In genomic region chr9:31032546-31032945, GRCm38 (mm10) we compare ENCODE assay signal across 13 mouse cellular contexts. TPM values are rescaled to one million over a fixed set of nuclear protein-coding genes. Genes with fewer than 3 reads are reported as not detected.
A peak's percentile ranks its signal among the peaks of the same experiment; 100 is the strongest.
DNase-seq lines count a peak whose midpoint lies in the region; ATAC-seq and TF ChIP-seq lines count a peak whose summit lies in the region.
"Had no signal": no experiment of that assay in that cellular context is flagged by ENCODE, and none has a peak within 500 bp of the region (broad histone marks: within the 10 kb centered on the region; RNA-seq: fewer than 3 reads in every experiment).

No protein-coding gene starts in this region.

- no peaks in the 10 kb centered on the region for H3K9me3 ChIP-seq in erythroblast, embryonic 14.5 days (ENCODE audit: control insufficient read depth, low read length)
- no peaks in the 10 kb centered on the region for H3K9me3 ChIP-seq in lung, embryonic 14.5 days (ENCODE audit: low read depth, low read length)
- no peaks in the 10 kb centered on the region for H3K9me3 ChIP-seq in lung, postnatal 0 days (ENCODE audit: low read length)
- H3K9me3 ChIP-seq in intestine, embryonic 16.5 days (ENCODE audit: control insufficient read depth, low read length): no peaks in the 10 kb centered on the region
- H3K9me3 ChIP-seq in neural tube, embryonic 14.5 days (ENCODE audit: control insufficient read depth, low read length): no peaks in the 10 kb centered on the region

- no peak for TF ChIP-seq CTCF in lung, embryonic 14.5 days (IDR thresholded peaks at IDR 0.05; ENCODE audit: low read depth)
- TF ChIP-seq CTCF in lung, postnatal 0 days (IDR thresholded peaks at IDR 0.05): no peak

- H3K27ac ChIP-seq in lung, embryonic 14.5 days (ENCODE audit: low read depth): no peak overlapping the region
- H3K27ac ChIP-seq in lung, postnatal 0 days (ENCODE audit: low read length): no peak overlapping the region
- H3K27ac ChIP-seq in intestine, embryonic 16.5 days (ENCODE audit: low read length): no peak overlapping the region
- H3K27ac ChIP-seq in neural tube, embryonic 14.5 days (ENCODE audit: low read depth, low read length): no peak overlapping the region

- intact Hi-C loops in left cerebral cortex, postnatal 4 days (cut with DNase I): loop anchor here (10.0 kb wide), 1 partner anchor 88 kb away; the partner anchor contains the start of gene Adamts8

- ATAC-seq in erythroblast, adult 5-6 weeks (replicated peaks; ENCODE audit: low FRiP score, poor library complexity, severe bottlenecking): no peak
- ATAC-seq in lung, embryonic 14.5 days (ENCODE audit: insufficient read depth): no peak
- no peak for ATAC-seq in lung, postnatal 0 days
- no peak for ATAC-seq in intestine, embryonic 16.5 days
- ATAC-seq in neural tube, embryonic 14.5 days (ENCODE audit: low read depth): no peak

- peak overlapping the region; percentile 83 for H3K4me3 ChIP-seq in erythroblast, embryonic 14.5 days (replicated peaks)
- H3K4me3 ChIP-seq in lung, embryonic 14.5 days (ENCODE audit: low read depth, low read length): no peak overlapping the region
- H3K4me3 ChIP-seq in lung, postnatal 0 days (ENCODE audit: low read depth, low read length): no peak overlapping the region
- H3K4me3 ChIP-seq in intestine, embryonic 16.5 days (ENCODE audit: low read length): no peak overlapping the region
- H3K4me3 ChIP-seq in neural tube, embryonic 14.5 days (ENCODE audit: low read depth, low read length): no peak overlapping the region

- no peak overlapping the region for H3K9ac ChIP-seq in lung, embryonic 14.5 days
- no peak overlapping the region for H3K9ac ChIP-seq in lung, postnatal 0 days (replicated peaks; ENCODE audit: low read depth)
- H3K9ac ChIP-seq in intestine, embryonic 16.5 days (ENCODE audit: low read depth, low read length): no peak overlapping the region
- no peak overlapping the region for H3K9ac ChIP-seq in neural tube, embryonic 14.5 days (replicated peaks; ENCODE audit: low read depth, low read length)

- DNase-seq in lung, embryonic 14.5 days: no peak
- no peak for DNase-seq in lung, postnatal 0 days (ENCODE audit: low spot score)
- DNase-seq in urinary bladder, postnatal 36 days (ENCODE audit: low spot score in 2 of 2): no peak
- no peak for DNase-seq in left cerebral cortex, postnatal 4 days
- DNase-seq: cerebellum, adult 8-10 months; gastrocnemius, postnatal 36 days; kidney, adult 11 months; lung, postnatal 14 days; thymus, postnatal 36 days had no signal

- H3K27me3 ChIP-seq in erythroblast, embryonic 14.5 days (ENCODE audit: control insufficient read depth): no peaks in the 10 kb centered on the region
- H3K27me3 ChIP-seq in lung, embryonic 14.5 days (ENCODE audit: insufficient read depth, low read length): no peaks in the 10 kb centered on the region
- no peaks in the 10 kb centered on the region for H3K27me3 ChIP-seq in lung, postnatal 0 days (replicated peaks; ENCODE audit: insufficient read depth, low read length)
- H3K27me3 ChIP-seq in intestine, embryonic 16.5 days (replicated peaks; ENCODE audit: control insufficient read depth, insufficient read depth, low read length): no peaks in the 10 kb centered on the region
- no peaks in the 10 kb centered on the region for H3K27me3 ChIP-seq in neural tube, embryonic 14.5 days (ENCODE audit: control insufficient read depth, insufficient read depth, low read length)

- no peak for TF ChIP-seq EP300 in lung, postnatal 0 days (IDR thresholded peaks at IDR 0.05)

- H3K4me2 ChIP-seq in lung, embryonic 14.5 days: peak overlapping the region; percentile 49
- no peak overlapping the region for H3K4me2 ChIP-seq in lung, postnatal 0 days (replicated peaks; ENCODE audit: low read depth, low read length)
- 0 out of 2 replicates have a peak overlapping the region, but pooled peaks have one; percentile 19 for H3K4me2 ChIP-seq in intestine, embryonic 16.5 days (ENCODE audit: low read depth, low read length)
- 0 out of 2 replicates have a peak overlapping the region, but pooled peaks have one; percentile 14 for H3K4me2 ChIP-seq in neural tube, embryonic 14.5 days (ENCODE audit: low read depth, low read length)

- peaks cover 36% of the 10 kb centered on the region for H3K36me3 ChIP-seq in erythroblast, embryonic 14.5 days (ENCODE audit: control insufficient read depth)
- H3K36me3 ChIP-seq in lung, embryonic 14.5 days (ENCODE audit: insufficient read depth): no peaks in the 10 kb centered on the region
- no peaks in the 10 kb centered on the region for H3K36me3 ChIP-seq in lung, postnatal 0 days (ENCODE audit: insufficient read depth, low read length)
- no peaks in the 10 kb centered on the region for H3K36me3 ChIP-seq in intestine, embryonic 16.5 days (ENCODE audit: control insufficient read depth, insufficient read depth, low read length)
- H3K36me3 ChIP-seq in neural tube, embryonic 14.5 days (ENCODE audit: control insufficient read depth, insufficient read depth, low read length): no peaks in the 10 kb centered on the region

- peaks cover 25% of the 10 kb centered on the region for H3K4me1 ChIP-seq in erythroblast, embryonic 14.5 days (ENCODE audit: control insufficient read depth)
- H3K4me1 ChIP-seq in lung, embryonic 14.5 days (ENCODE audit: insufficient read depth): peaks cover 5% of the 10 kb centered on the region; the same call in 1 of the 2 replicates
- no peaks in the 10 kb centered on the region; the same call in 1 of the 2 replicates for H3K4me1 ChIP-seq in lung, postnatal 0 days (ENCODE audit: insufficient read depth, low read depth, low read length)
- H3K4me1 ChIP-seq in intestine, embryonic 16.5 days (ENCODE audit: control insufficient read depth, insufficient read depth, low read length): peaks cover 12% of the 10 kb centered on the region
- H3K4me1 ChIP-seq in neural tube, embryonic 14.5 days (ENCODE audit: control insufficient read depth, insufficient read depth, low read length): peaks cover 9% of the 10 kb centered on the region; the same call in 1 of the 2 replicates

RNA-seq across cellular contexts. Expression of gene Zbtb44, which starts 2.1 kb away (rescaled TPM):
- 0.62 and 0.66 TPM in 2 replicates for polyA plus RNA-seq in erythroblast, embryonic 14.5 days (2012)
- total RNA-seq in erythroblast, adult 5-6 weeks (2015; ENCODE audit: low replicate concordance): 49.5 and 62.1 TPM in 2 replicates
- 59.5 and 60.2 TPM in 2 replicates for total RNA-seq in erythroblast, adult 5-6 weeks (2017; ENCODE audit: low replicate concordance)
- polyA plus RNA-seq in lung, embryonic 14.5 days (2014; fragmentation: Nextera tagmentation; extraction: Ambion mirVana): 8.0 TPM in 2 replicates
- polyA plus RNA-seq in lung, postnatal 0 days (2015; fragmentation: Nextera tagmentation; extraction: Ambion mirVana): 7.9 and 9.4 TPM in 2 replicates
- 5.6 and 6.2 TPM in 2 replicates for polyA plus RNA-seq in intestine, embryonic 16.5 days (2015; fragmentation: Nextera tagmentation; extraction: Ambion mirVana)
- 3.6 and 5.7 TPM in 2 replicates for polyA plus RNA-seq in neural tube, embryonic 14.5 days (2014; fragmentation: Nextera tagmentation; extraction: Ambion mirVana)
- total RNA-seq in left cerebral cortex, postnatal 4 days (2021): 10 to 100 TPM; 44.9 TPM
